Mouse (Mus musculus) layer of hippocampus, postnatal 25 days (tissue): ENCODE results near the gene Phactr4. TPM values are rescaled to one million over a fixed set of nuclear protein-coding genes. Genes with fewer than 3 reads are reported as not detected.

ENCODE experiments used
- DNase-seq, 2 experiments: peaks; one replicate each; pipeline ENCODE4 v3.0.0; 2022; ENCODE audit warnings: mixed read lengths in 2 of 2, low spot score in 1 of 2; ENCODE audit errors: extremely low spot score in 1 of 2
- total RNA-seq, 2 experiments: library from RNA; stranded (reverse); gene quantifications; 2 replicates each; pipeline ENCODE4 v1.2.3; 2021

Gene Phactr4
- 10 to 100 TPM in 1 of 2 experiments, 1 to 10 TPM in 1; 9.5 to 10.7 TPM for total RNA-seq

GRCm38 (mm10) chr4:132421923-132422782, at the start of gene Phactr4:
Gene Phactr4, minus strand, starts transcription at chr4:132422489.
- peak; percentile 80 to 81 for DNase-seq

- DNase-seq, result no peak
Measured at GRCm38 (mm10) chr4:132469873-132470272, 47.6 kb upstream of the Phactr4 start.

GRCm38 (mm10) chr4:132464255-132464613, 41.9 kb upstream of the Phactr4 start:
- no peak for DNase-seq

- peak; percentile 83 to 90 for DNase-seq
Measured at GRCm38 (mm10) chr4:132463430-132464254, 41.4 kb upstream of the Phactr4 start, which contains the start of gene Med18. Gene Med18, minus strand, starts transcription at chr4:132463921.

- DNase-seq, result no peak
Measured at GRCm38 (mm10) chr4:132462836-132463235, 40.5 kb upstream of the Phactr4 start.

GRCm38 (mm10) chr4:132460225-132460624, 37.9 kb upstream of the Phactr4 start:
- no peak for DNase-seq

GRCm38 (mm10) chr4:132455561-132455960, 33.3 kb upstream of the Phactr4 start:
- DNase-seq, result no peak

- no peak for DNase-seq
Measured at GRCm38 (mm10) chr4:132455146-132455545, 32.9 kb upstream of the Phactr4 start.

- no peak for DNase-seq
Measured at GRCm38 (mm10) chr4:132454216-132454615, 31.9 kb upstream of the Phactr4 start.

GRCm38 (mm10) chr4:132449778-132450177, 27.5 kb upstream of the Phactr4 start:
- no peak for DNase-seq

- DNase-seq, result no peak
Measured at GRCm38 (mm10) chr4:132446105-132446504, 23.8 kb upstream of the Phactr4 start.

GRCm38 (mm10) chr4:132444516-132444915, 22.2 kb upstream of the Phactr4 start:
- DNase-seq, result no peak

- DNase-seq, result no peak
Measured at GRCm38 (mm10) chr4:132437857-132438256, 15.6 kb upstream of the Phactr4 start.

GRCm38 (mm10) chr4:132432717-132433372, 10.6 kb upstream of the Phactr4 start:
- DNase-seq, result no peak

GRCm38 (mm10) chr4:132428022-132428542, 5.8 kb upstream of the Phactr4 start:
- DNase-seq, result no peak

- DNase-seq, result no peak
Measured at GRCm38 (mm10) chr4:132427493-132427892, 5.2 kb upstream of the Phactr4 start.

GRCm38 (mm10) chr4:132426021-132426420, 3.7 kb upstream of the Phactr4 start:
- DNase-seq, result no peak

- no peak for DNase-seq
Measured at GRCm38 (mm10) chr4:132424765-132425164, 2.5 kb upstream of the Phactr4 start.

- DNase-seq, result no peak
Measured at GRCm38 (mm10) chr4:132421556-132421922, 750 bp downstream of the Phactr4 start.

- no peak for DNase-seq
Measured at GRCm38 (mm10) chr4:132420471-132420870, 1.8 kb downstream of the Phactr4 start.

- no peak for DNase-seq
Measured at GRCm38 (mm10) chr4:132415966-132416365, 6.3 kb downstream of the Phactr4 start.
